Mouse (Mus musculus) heart, embryonic 10.5 days (tissue): ENCODE data around the gene Entpd5. TPM values are rescaled to one million over a fixed set of nuclear protein-coding genes. Genes with fewer than 3 reads are reported as not detected.

Experiments used
- DNase-seq: peaks from one replicate; pipeline ENCODE4 v3.0.0-alpha.2; 2017; ENCODE audit warnings: low spot score
- H3K27ac ChIP-seq: fragments of 300-500 bp; sonication (generic); 2 replicates; pipeline ENCODE4 v1.5.1; 2016; ENCODE audit warnings: mild to moderate bottlenecking
- H3K27me3 ChIP-seq: fragments of 300-500 bp; sonication (generic); 2 replicates; pipeline ENCODE4 v1.6.1; 2016; ENCODE audit warnings: mild to moderate bottlenecking; ENCODE audit not compliant: poor library complexity, insufficient read depth, severe bottlenecking
- H3K36me3 ChIP-seq: fragments of 300-500 bp; sonication (generic); 2 replicates; pipeline ENCODE4 v1.6.1; 2016; ENCODE audit warnings: mild to moderate bottlenecking, moderate library complexity
- H3K4me1 ChIP-seq: fragments of 300-500 bp; sonication (generic); 2 replicates; pipeline ENCODE4 v1.6.1; 2016; ENCODE audit warnings: mild to moderate bottlenecking
- H3K4me3 ChIP-seq: fragments of 300-500 bp; sonication (generic); 2 replicates; pipeline ENCODE4 v1.5.1; 2016; ENCODE audit warnings: mild to moderate bottlenecking, moderate library complexity
- H3K9me3 ChIP-seq: fragments of 300-500 bp; sonication (generic); 2 replicates; pipeline ENCODE4 v1.6.1; 2016; ENCODE audit warnings: mild to moderate bottlenecking, moderate library complexity
- whole genome bisulfite sequencing: fragments of 180-500 bp; shearing (Covaris S2); methylation state at CpG from one replicate; pipeline ENCODE4 v1.1.7; 2016; 5-methylcytosine and 5-hydroxymethylcytosine counted together
- polyA plus RNA-seq: library from polyadenylated mRNA; unstranded; fragments of >200 nt; fragmentation: Nextera tagmentation; extraction: Ambion mirVana; gene quantifications from 2 replicates; pipeline ENCODE4 v1.2.1, GENCODE M21; 2016

The Entpd5 gene
- polyA plus RNA-seq, 1 experiment from 2014 or later: 20.0 TPM

- peak overlapping the region; percentile 89 for H3K27ac ChIP-seq
- H3K36me3 ChIP-seq: peaks cover 5% of the 10 kb centered on the region; the same call in 1 of the 2 replicates
- H3K4me1 ChIP-seq: 0 out of 2 replicates have a peak, but pooled peaks cover 2% of the 10 kb centered on the region
- 35% methylated on average over 18 of the region's 18 CpGs for WGBS
- H3K9me3 ChIP-seq: no peaks in the 10 kb centered on the region
- no peaks in the 10 kb centered on the region for H3K27me3 ChIP-seq
- no peak for DNase-seq
- peak overlapping the region; percentile 66 for H3K4me3 ChIP-seq
Observed at GRCm38 (mm10) chr12:84417605-84417922, 8.7 kb upstream of the Entpd5 start.

- Histone ChIP-seq H3K27me3 (no peaks in the 10 kb centered on the region), H3K4me1 (0 out of 2 replicates have a peak, but pooled peaks cover 2% of the 10 kb centered on the region), H3K36me3 (peaks cover 5% of the 10 kb centered on the region; the same call in 1 of the 2 replicates), H3K9me3 (no peaks in the 10 kb centered on the region), H3K4me3 (peak within 1 kb of the TSS; percentile 66), H3K27ac (peak within 1 kb of the TSS; percentile 89)
- DNase-seq: peak; percentile 91
- 3% methylated on average over 50 of the region's 50 CpGs for WGBS
Observed at GRCm38 (mm10) chr12:84416834-84417604, 8.2 kb upstream of the Entpd5 start, which contains the start of gene Rnf113a2. Gene Rnf113a2, plus strand, starts transcription at chr12:84417196.

GRCm38 (mm10) chr12:84407874-84408818 is 683 bp downstream of the Entpd5 start:
- DNase-seq: no peak
- peaks cover 18% of the 10 kb centered on the region for H3K4me1 ChIP-seq
- no peaks in the 10 kb centered on the region for H3K27me3 ChIP-seq
- H3K9me3 ChIP-seq: no peaks in the 10 kb centered on the region
- H3K4me3 ChIP-seq: peak overlapping the region; percentile 87
- no peaks in the 10 kb centered on the region for H3K36me3 ChIP-seq
- H3K27ac ChIP-seq: peak overlapping the region; percentile 92
- WGBS: 2% methylated on average over 52 of the region's 52 CpGs

- H3K27me3 ChIP-seq: no peaks in the 10 kb centered on the region
- no peaks in the 10 kb centered on the region for H3K9me3 ChIP-seq
- H3K4me3 ChIP-seq: no peak overlapping the region
- no peaks in the 10 kb centered on the region for H3K36me3 ChIP-seq
- 57% methylated on average over 4 of the region's 4 CpGs for WGBS
- H3K27ac ChIP-seq: no peak overlapping the region
- H3K4me1 ChIP-seq: peaks cover 22% of the 10 kb centered on the region
- no peak for DNase-seq
Observed at GRCm38 (mm10) chr12:84407259-84407658, 1.6 kb downstream of the Entpd5 start.

- no peak for DNase-seq
- WGBS: 93% methylated on average over 6 of the region's 6 CpGs
- no peak overlapping the region for H3K27ac ChIP-seq
- H3K4me3 ChIP-seq: no peak overlapping the region
- H3K27me3 ChIP-seq: no peaks in the 10 kb centered on the region
- H3K9me3 ChIP-seq: no peaks in the 10 kb centered on the region
- H3K4me1 ChIP-seq: peaks cover 33% of the 10 kb centered on the region
- no peaks in the 10 kb centered on the region for H3K36me3 ChIP-seq
Observed at GRCm38 (mm10) chr12:84404541-84404940, 4.3 kb downstream of the Entpd5 start.

- no peaks in the 10 kb centered on the region for H3K36me3 ChIP-seq
- H3K4me1 ChIP-seq: peaks cover 24% of the 10 kb centered on the region
- no peak for DNase-seq
- H3K4me3 ChIP-seq: no peak overlapping the region
- no peaks in the 10 kb centered on the region for H3K27me3 ChIP-seq
- WGBS: 60% methylated on average over 9 of the region's 9 CpGs
- no peaks in the 10 kb centered on the region for H3K9me3 ChIP-seq
- H3K27ac ChIP-seq: no peak overlapping the region
Observed at GRCm38 (mm10) chr12:84402923-84403322, 5.9 kb downstream of the Entpd5 start.

GRCm38 (mm10) chr12:84400653-84401052 is 8.2 kb downstream of the Entpd5 start:
- Histone ChIP-seq H3K9me3 (no peaks in the 10 kb centered on the region), H3K27me3 (no peaks in the 10 kb centered on the region), H3K4me3 (no peak overlapping the region), H3K36me3 (0 out of 2 replicates have a peak, but pooled peaks cover 3% of the 10 kb centered on the region), H3K4me1 (peaks cover 20% of the 10 kb centered on the region), H3K27ac (no peak overlapping the region)
- DNase-seq: no peak
- 67% methylated on average over 3 of the region's 3 CpGs for WGBS

- Histone ChIP-seq H3K27ac (no peak overlapping the region), H3K36me3 (0 out of 2 replicates have a peak, but pooled peaks cover 3% of the 10 kb centered on the region), H3K9me3 (no peaks in the 10 kb centered on the region), H3K4me1 (peaks cover 20% of the 10 kb centered on the region), H3K4me3 (no peak overlapping the region), H3K27me3 (no peaks in the 10 kb centered on the region)
- WGBS: 71% methylated on average over 3 of the region's 3 CpGs
- DNase-seq: no peak
Observed at GRCm38 (mm10) chr12:84400068-84400467, 8.8 kb downstream of the Entpd5 start.

GRCm38 (mm10) chr12:84399663-84400062 is 9.2 kb downstream of the Entpd5 start:
- 0 out of 2 replicates have a peak, but pooled peaks cover 3% of the 10 kb centered on the region for H3K36me3 ChIP-seq
- no peak overlapping the region for H3K4me3 ChIP-seq
- DNase-seq: no peak
- H3K27ac ChIP-seq: no peak overlapping the region
- WGBS: 76% methylated on average over 9 of the region's 9 CpGs
- H3K9me3 ChIP-seq: no peaks in the 10 kb centered on the region
- no peaks in the 10 kb centered on the region for H3K27me3 ChIP-seq
- H3K4me1 ChIP-seq: peaks cover 20% of the 10 kb centered on the region

- H3K27ac ChIP-seq: no peak overlapping the region
- 0 out of 2 replicates have a peak, but pooled peaks cover 3% of the 10 kb centered on the region for H3K36me3 ChIP-seq
- H3K27me3 ChIP-seq: no peaks in the 10 kb centered on the region
- no peaks in the 10 kb centered on the region for H3K9me3 ChIP-seq
- H3K4me1 ChIP-seq: peaks cover 20% of the 10 kb centered on the region
- DNase-seq: no peak
- no peak overlapping the region for H3K4me3 ChIP-seq
- WGBS: 74% methylated on average over 9 of the region's 9 CpGs
Observed at GRCm38 (mm10) chr12:84399135-84399534, 9.7 kb downstream of the Entpd5 start.

- Histone ChIP-seq H3K9me3 (no peaks in the 10 kb centered on the region), H3K27ac (no peak overlapping the region), H3K4me3 (no peak overlapping the region), H3K36me3 (peaks cover 4% of the 10 kb centered on the region; the same call in 1 of the 2 replicates), H3K27me3 (no peaks in the 10 kb centered on the region), H3K4me1 (peaks cover 20% of the 10 kb centered on the region)
- DNase-seq: no peak
- 81% methylated on average over 5 of the region's 5 CpGs for WGBS
Observed at GRCm38 (mm10) chr12:84398629-84399028, 10.2 kb downstream of the Entpd5 start.

- no peak for DNase-seq
- Histone ChIP-seq H3K4me3 (no peak overlapping the region), H3K36me3 (peaks cover 9% of the 10 kb centered on the region), H3K27me3 (no peaks in the 10 kb centered on the region), H3K9me3 (no peaks in the 10 kb centered on the region), H3K4me1 (peaks cover 16% of the 10 kb centered on the region; the same call in 1 of the 2 replicates), H3K27ac (no peak overlapping the region)
Observed at GRCm38 (mm10) chr12:84397685-84398084, 11.1 kb downstream of the Entpd5 start.
